Mouse (Mus musculus): ENCODE results near the gene Usp35. TPM values are rescaled to one million over a fixed set of nuclear protein-coding genes. Genes with fewer than 3 reads are reported as not detected.

The Usp35 gene
- polyA plus RNA-seq, 2 experiments, result 0.14 to 0.36 TPM

GRCm38 (mm10) chr7:97305206-97305605, 26.6 kb downstream of the Usp35 start:
- Histone ChIP-seq H3K27ac (no peak overlapping the region), H3K4me1 (replicated peaks; ENCODE audit: control insufficient read depth in 2 of 2, insufficient read depth in 2 of 2, low read length in 1 of 2) (no peaks in the 10 kb centered on the region; a peak in 1 of 4 replicates), H3K9ac (replicated peaks) (no peak overlapping the region), H3K27me3 (ENCODE audit: control insufficient read depth, insufficient read depth, low read length) (no peaks in the 10 kb centered on the region), H3K36me3 (replicated peaks; ENCODE audit: control insufficient read depth, insufficient read depth, low read depth) (no peaks in the 10 kb centered on the region), H3K4me2 (ENCODE audit: low read depth) (no peak overlapping the region), H3K4me3 (ENCODE audit: insufficient read depth in 1 of 2, low read depth in 2 of 2, low read length in 2 of 2) (no peak overlapping the region), H3K9me3 (ENCODE audit: control insufficient read depth, low read length) (no peaks in the 10 kb centered on the region)
- 50% methylated on average over 4 of the region's 4 CpGs for WGBS (ENCODE audit: insufficient replicate concordance)
- TF ChIP-seq EP300 (IDR thresholded peaks at IDR 0.05; ENCODE audit: low read depth) (no peak), CTCF (IDR thresholded peaks at IDR 0.05; ENCODE audit: low read depth) (no peak)
- DNase-seq (ENCODE audit: low read depth in 3 of 3, low spot score in 3 of 3) (no peak), ATAC-seq (ENCODE audit: insufficient read depth) (no peak)

GRCm38 (mm10) chr7:97304471-97304870, 27.3 kb downstream of the Usp35 start:
- Histone ChIP-seq H3K27me3 (ENCODE audit: control insufficient read depth, insufficient read depth, low read length) (no peaks in the 10 kb centered on the region), H3K9ac (replicated peaks) (no peak overlapping the region), H3K4me3 (ENCODE audit: insufficient read depth in 1 of 2, low read depth in 2 of 2, low read length in 2 of 2) (no peak overlapping the region), H3K36me3 (replicated peaks; ENCODE audit: control insufficient read depth, insufficient read depth, low read depth) (no peaks in the 10 kb centered on the region), H3K4me1 (replicated peaks; ENCODE audit: control insufficient read depth in 2 of 2, insufficient read depth in 2 of 2, low read length in 1 of 2) (no peaks in the 10 kb centered on the region; a peak in 1 of 4 replicates), H3K9me3 (ENCODE audit: control insufficient read depth, low read length) (no peaks in the 10 kb centered on the region), H3K27ac (no peak overlapping the region), H3K4me2 (ENCODE audit: low read depth) (no peak overlapping the region)
- DNase-seq (ENCODE audit: low read depth in 3 of 3, low spot score in 3 of 3) (no peak), ATAC-seq (ENCODE audit: insufficient read depth) (no peak)
- TF ChIP-seq CTCF (IDR thresholded peaks at IDR 0.05; ENCODE audit: low read depth) (no peak), EP300 (IDR thresholded peaks at IDR 0.05; ENCODE audit: low read depth) (no peak)

GRCm38 (mm10) chr7:97303614-97304013, 28.2 kb downstream of the Usp35 start:
- H3K4me3 ChIP-seq (ENCODE audit: insufficient read depth in 1 of 2, low read depth in 2 of 2, low read length in 2 of 2), result no peak overlapping the region
- H3K4me1 ChIP-seq (replicated peaks; ENCODE audit: control insufficient read depth in 2 of 2, insufficient read depth in 2 of 2, low read length in 1 of 2), result no peaks in the 10 kb centered on the region; a peak in 1 of 4 replicates
- H3K27me3 ChIP-seq (ENCODE audit: control insufficient read depth, insufficient read depth, low read length), result no peaks in the 10 kb centered on the region
- no peaks in the 10 kb centered on the region for H3K9me3 ChIP-seq (ENCODE audit: control insufficient read depth, low read length)
- no peak overlapping the region for H3K4me2 ChIP-seq (ENCODE audit: low read depth)
- ATAC-seq (ENCODE audit: insufficient read depth), result no peak
- DNase-seq (ENCODE audit: low read depth in 3 of 3, low spot score in 3 of 3), result no peak
- H3K36me3 ChIP-seq (replicated peaks; ENCODE audit: control insufficient read depth, insufficient read depth, low read depth), result no peaks in the 10 kb centered on the region
- WGBS (ENCODE audit: insufficient replicate concordance), result 68% methylated on average over 2 of the region's 2 CpGs
- H3K27ac ChIP-seq, result no peak overlapping the region
- TF ChIP-seq CTCF (IDR thresholded peaks at IDR 0.05; ENCODE audit: low read depth), result no peak
- no peak for TF ChIP-seq EP300 (IDR thresholded peaks at IDR 0.05; ENCODE audit: low read depth)
- H3K9ac ChIP-seq (replicated peaks), result no peak overlapping the region

- 68% methylated on average over 4 of the region's 4 CpGs for WGBS (ENCODE audit: insufficient replicate concordance)
- no peak for TF ChIP-seq CTCF (IDR thresholded peaks at IDR 0.05; ENCODE audit: low read depth)
- no peak for TF ChIP-seq EP300 (IDR thresholded peaks at IDR 0.05; ENCODE audit: low read depth)
- no peaks in the 10 kb centered on the region for H3K27me3 ChIP-seq (ENCODE audit: control insufficient read depth, insufficient read depth, low read length)
- H3K9ac ChIP-seq (replicated peaks), result no peak overlapping the region
- no peak for ATAC-seq (ENCODE audit: insufficient read depth)
- H3K4me2 ChIP-seq (ENCODE audit: low read depth), result no peak overlapping the region
- H3K9me3 ChIP-seq (ENCODE audit: control insufficient read depth, low read length), result no peaks in the 10 kb centered on the region
- no peaks in the 10 kb centered on the region; a peak in 1 of 4 replicates for H3K4me1 ChIP-seq (replicated peaks; ENCODE audit: control insufficient read depth in 2 of 2, insufficient read depth in 2 of 2, low read length in 1 of 2)
- no peak overlapping the region for H3K27ac ChIP-seq
- no peaks in the 10 kb centered on the region for H3K36me3 ChIP-seq (replicated peaks; ENCODE audit: control insufficient read depth, insufficient read depth, low read depth)
- H3K4me3 ChIP-seq (ENCODE audit: insufficient read depth in 1 of 2, low read depth in 2 of 2, low read length in 2 of 2), result no peak overlapping the region
- no peak for DNase-seq (ENCODE audit: low read depth in 3 of 3, low spot score in 3 of 3)
These were observed 28.9 kb downstream of the Usp35 start for GRCm38 (mm10) chr7:97302876-97303275.

GRCm38 (mm10) chr7:97302261-97302660, 29.6 kb downstream of the Usp35 start:
- Histone ChIP-seq H3K9ac (replicated peaks) (no peak overlapping the region), H3K36me3 (replicated peaks; ENCODE audit: control insufficient read depth, insufficient read depth, low read depth) (no peaks in the 10 kb centered on the region), H3K4me3 (ENCODE audit: insufficient read depth in 1 of 2, low read depth in 2 of 2, low read length in 2 of 2) (no peak overlapping the region), H3K4me1 (replicated peaks; ENCODE audit: control insufficient read depth in 2 of 2, insufficient read depth in 2 of 2, low read length in 1 of 2) (no peaks in the 10 kb centered on the region; a peak in 1 of 4 replicates), H3K4me2 (ENCODE audit: low read depth) (no peak overlapping the region), H3K27ac (no peak overlapping the region), H3K9me3 (ENCODE audit: control insufficient read depth, low read length) (no peaks in the 10 kb centered on the region), H3K27me3 (ENCODE audit: control insufficient read depth, insufficient read depth, low read length) (no peaks in the 10 kb centered on the region)
- ATAC-seq (ENCODE audit: insufficient read depth) (no peak), DNase-seq (ENCODE audit: low read depth in 3 of 3, low spot score in 3 of 3) (no peak)
- 68% methylated on average over 4 of the region's 4 CpGs for WGBS (ENCODE audit: insufficient replicate concordance)
- no peak for TF ChIP-seq CTCF (IDR thresholded peaks at IDR 0.05; ENCODE audit: low read depth)
- no peak for TF ChIP-seq EP300 (IDR thresholded peaks at IDR 0.05; ENCODE audit: low read depth)
